Comparison of ENCODE assay signal across 8 mouse cellular contexts in genomic region chr13:104109816-104110521, GRCm38 (mm10). TPM values are rescaled to one million over a fixed set of nuclear protein-coding genes. Genes with fewer than 3 reads are reported as not detected.
A peak's percentile ranks its signal among the peaks of the same experiment; 100 is the strongest.
DNase-seq lines count a peak whose midpoint lies in the region; ATAC-seq lines count a peak whose summit lies in the region.

No protein-coding gene starts in this region.

- no peaks in the 10 kb centered on the region for H3K9me3 ChIP-seq in neural tube, embryonic 11.5 days (ENCODE audit: control insufficient read depth, low read length)
- H3K9me3 ChIP-seq in intestine, embryonic 15.5 days, result no peaks in the 10 kb centered on the region
- H3K9me3 ChIP-seq in midbrain, embryonic 10.5 days (replicated peaks), result no peaks in the 10 kb centered on the region
- H3K9me3 ChIP-seq in stomach, embryonic 16.5 days (replicated peaks; ENCODE audit: control insufficient read depth, low read length), result no peaks in the 10 kb centered on the region; the same call in 1 of the 2 replicates

- H3K36me3 ChIP-seq in neural tube, embryonic 11.5 days (ENCODE audit: control insufficient read depth, insufficient read depth, low read length), result no peaks in the 10 kb centered on the region
- H3K36me3 ChIP-seq in intestine, embryonic 15.5 days, result no peaks in the 10 kb centered on the region
- peaks cover 9% of the 10 kb centered on the region for H3K36me3 ChIP-seq in midbrain, embryonic 10.5 days
- H3K36me3 ChIP-seq in stomach, embryonic 16.5 days (ENCODE audit: control insufficient read depth, insufficient read depth, low read length), result no peaks in the 10 kb centered on the region

- intact Hi-C loops in left cerebral cortex, postnatal 14 days (cut with DNase I), result loop anchor here (10.0 kb wide), 1 partner anchor 185 kb away; the partner anchor contains the start of gene Erbin

- H3K27ac ChIP-seq in neural tube, embryonic 11.5 days (ENCODE audit: low read depth, low read length), result peak overlapping the region; percentile 40
- H3K27ac ChIP-seq in intestine, embryonic 15.5 days, result 0 out of 2 replicates have a peak overlapping the region, but pooled peaks have one; percentile 18
- peak overlapping the region; percentile 85 for H3K27ac ChIP-seq in midbrain, embryonic 10.5 days (replicated peaks)
- peak overlapping the region; percentile 21; the same call in 1 of the 2 replicates for H3K27ac ChIP-seq in stomach, embryonic 16.5 days (ENCODE audit: low read length)

- under 1% methylated on average over 36 of the region's 38 CpGs for WGBS in neural tube, embryonic 11.5 days
- 3% methylated on average over 38 of the region's 38 CpGs for WGBS in intestine, embryonic 15.5 days
- under 1% methylated on average over 37 of the region's 38 CpGs for WGBS in midbrain, embryonic 10.5 days
- WGBS in stomach, embryonic 16.5 days, result 2% methylated on average over 38 of the region's 38 CpGs

- peak overlapping the region; percentile 64 for H3K4me3 ChIP-seq in neural tube, embryonic 11.5 days (ENCODE audit: low read depth, low read length)
- H3K4me3 ChIP-seq in intestine, embryonic 15.5 days (replicated peaks), result peak overlapping the region; percentile 59
- peak overlapping the region; percentile 88 for H3K4me3 ChIP-seq in midbrain, embryonic 10.5 days
- peak overlapping the region; percentile 77 for H3K4me3 ChIP-seq in stomach, embryonic 16.5 days (replicated peaks; ENCODE audit: low read length)

- peaks cover 7% of the 10 kb centered on the region; the same call in 1 of the 2 replicates for H3K4me1 ChIP-seq in neural tube, embryonic 11.5 days (ENCODE audit: control insufficient read depth, insufficient read depth, low read length)
- H3K4me1 ChIP-seq in intestine, embryonic 15.5 days (replicated peaks), result no peaks in the 10 kb centered on the region
- peaks cover 39% of the 10 kb centered on the region for H3K4me1 ChIP-seq in midbrain, embryonic 10.5 days
- H3K4me1 ChIP-seq in stomach, embryonic 16.5 days (ENCODE audit: control insufficient read depth, insufficient read depth, low read length), result peaks cover 3% of the 10 kb centered on the region; the same call in 1 of the 2 replicates

- DNase-seq in neural tube, embryonic 11.5 days (ENCODE audit: low spot score), result no peak
- no peak for DNase-seq in neural tube, embryonic 10.5 days (ENCODE audit: extremely low spot score, low spot score)
- DNase-seq in cerebellum, adult 11-12 months, result peak; percentile 77
- DNase-seq in left cerebral cortex, postnatal 14 days (ENCODE audit: low spot score in 2 of 2), result peak; percentile 40 to 72
- DNase-seq in midbrain, embryonic 10.5 days (ENCODE audit: low spot score), result no peak

- H3K27me3 ChIP-seq in neural tube, embryonic 11.5 days (ENCODE audit: control insufficient read depth, insufficient read depth, low read length), result no peaks in the 10 kb centered on the region
- H3K27me3 ChIP-seq in intestine, embryonic 15.5 days (replicated peaks), result no peaks in the 10 kb centered on the region
- no peaks in the 10 kb centered on the region for H3K27me3 ChIP-seq in midbrain, embryonic 10.5 days (ENCODE audit: low read depth, poor library complexity, severe bottlenecking)
- no peaks in the 10 kb centered on the region for H3K27me3 ChIP-seq in stomach, embryonic 16.5 days (ENCODE audit: control insufficient read depth, insufficient read depth, low read length)

- peak; percentile 79 for ATAC-seq in neural tube, embryonic 11.5 days (ENCODE audit: insufficient read depth, low FRiP score, low TSS enrichment)
- ATAC-seq in frontal cortex, adult (ENCODE audit: low TSS enrichment), result peak; percentile 42
- peak; percentile 70 for ATAC-seq in intestine, embryonic 15.5 days
- ATAC-seq in stomach, embryonic 16.5 days (ENCODE audit: insufficient read depth, low FRiP score), result peak; percentile 56

- H3K9ac ChIP-seq in neural tube, embryonic 11.5 days (ENCODE audit: low read length), result peak overlapping the region; percentile 71
- H3K9ac ChIP-seq in intestine, embryonic 15.5 days, result peak overlapping the region; percentile 53
- H3K9ac ChIP-seq in stomach, embryonic 16.5 days (ENCODE audit: low read length), result peak overlapping the region; percentile 75

- H3K4me2 ChIP-seq in neural tube, embryonic 11.5 days (ENCODE audit: low read depth), result peak overlapping the region; percentile 98
- H3K4me2 ChIP-seq in intestine, embryonic 15.5 days (replicated peaks), result peak overlapping the region; percentile 97
- peak overlapping the region; percentile 70 for H3K4me2 ChIP-seq in stomach, embryonic 16.5 days (ENCODE audit: low read depth, low read length)

RNA-seq across cellular contexts. Expression of gene Sgtb, which starts 0.4 kb away (rescaled TPM):
- polyA plus RNA-seq in neural tube, embryonic 11.5 days (2014; fragmentation: Nextera tagmentation; extraction: Ambion mirVana), result 25.2 and 29.8 TPM in 2 replicates
- polyA plus RNA-seq in intestine, embryonic 15.5 days (2015; fragmentation: Nextera tagmentation; extraction: Ambion mirVana), result 4.3 and 4.8 TPM in 2 replicates
- total RNA-seq in left cerebral cortex, postnatal 14 days (2021), result 100 to 1,000 TPM; 101 to 102 TPM
- 11.7 and 15.2 TPM in 2 replicates for polyA plus RNA-seq in midbrain, embryonic 10.5 days (2016; fragmentation: Nextera tagmentation; extraction: Ambion mirVana)
- polyA plus RNA-seq in stomach, embryonic 16.5 days (2015; fragmentation: Nextera tagmentation; extraction: Ambion mirVana), result 4.9 and 5.3 TPM in 2 replicates

RNA-seq across cellular contexts. Expression of gene Nln, which starts 0.6 kb away (rescaled TPM):
- polyA plus RNA-seq in neural tube, embryonic 11.5 days (2014; fragmentation: Nextera tagmentation; extraction: Ambion mirVana), result 23.2 and 25.2 TPM in 2 replicates
- 18.9 and 19.9 TPM in 2 replicates for polyA plus RNA-seq in intestine, embryonic 15.5 days (2015; fragmentation: Nextera tagmentation; extraction: Ambion mirVana)
- total RNA-seq in left cerebral cortex, postnatal 14 days (2021), result 10 to 100 TPM; 31.2 to 31.6 TPM
- polyA plus RNA-seq in midbrain, embryonic 10.5 days (2016; fragmentation: Nextera tagmentation; extraction: Ambion mirVana), result 15.9 and 20.1 TPM in 2 replicates
- 22.7 and 23.6 TPM in 2 replicates for polyA plus RNA-seq in stomach, embryonic 16.5 days (2015; fragmentation: Nextera tagmentation; extraction: Ambion mirVana)

Comparison
In these comparisons a context has a peak if more than half of its experiments do, and no peak if none do; other contexts are left out.
1. DNase-seq: peak in cerebellum, adult 11-12 months (single experiment) and left cerebral cortex, postnatal 14 days (2 of 2); none in neural tube, embryonic 11.5 days (single experiment), neural tube, embryonic 10.5 days (single experiment) and midbrain, embryonic 10.5 days (single experiment).
2. H3K27ac ChIP-seq: peak in every context shown above with its lines; median percentile 85 in midbrain, embryonic 10.5 days; 40 in neural tube, embryonic 11.5 days; 21 in stomach, embryonic 16.5 days; 18 in intestine, embryonic 15.5 days.
3. Peak in every context shown above with its lines, with median percentiles within 50 percentile points of each other: ATAC-seq, H3K4me2 ChIP-seq, H3K4me3 ChIP-seq and H3K9ac ChIP-seq.